Mouse (Mus musculus) CH12F3 (cell line): ENCODE data around the gene Fgfr4.

Experiments used
- in situ Hi-C: fragments of 300-500 bp; cut with MboI; formaldehyde crosslinking; loops from 2 replicates; pipeline ENCODE4 v1.14.3; 2020; ENCODE audit warnings: low sequenced_read_pairs

Fgfr4 gene

DNA sequence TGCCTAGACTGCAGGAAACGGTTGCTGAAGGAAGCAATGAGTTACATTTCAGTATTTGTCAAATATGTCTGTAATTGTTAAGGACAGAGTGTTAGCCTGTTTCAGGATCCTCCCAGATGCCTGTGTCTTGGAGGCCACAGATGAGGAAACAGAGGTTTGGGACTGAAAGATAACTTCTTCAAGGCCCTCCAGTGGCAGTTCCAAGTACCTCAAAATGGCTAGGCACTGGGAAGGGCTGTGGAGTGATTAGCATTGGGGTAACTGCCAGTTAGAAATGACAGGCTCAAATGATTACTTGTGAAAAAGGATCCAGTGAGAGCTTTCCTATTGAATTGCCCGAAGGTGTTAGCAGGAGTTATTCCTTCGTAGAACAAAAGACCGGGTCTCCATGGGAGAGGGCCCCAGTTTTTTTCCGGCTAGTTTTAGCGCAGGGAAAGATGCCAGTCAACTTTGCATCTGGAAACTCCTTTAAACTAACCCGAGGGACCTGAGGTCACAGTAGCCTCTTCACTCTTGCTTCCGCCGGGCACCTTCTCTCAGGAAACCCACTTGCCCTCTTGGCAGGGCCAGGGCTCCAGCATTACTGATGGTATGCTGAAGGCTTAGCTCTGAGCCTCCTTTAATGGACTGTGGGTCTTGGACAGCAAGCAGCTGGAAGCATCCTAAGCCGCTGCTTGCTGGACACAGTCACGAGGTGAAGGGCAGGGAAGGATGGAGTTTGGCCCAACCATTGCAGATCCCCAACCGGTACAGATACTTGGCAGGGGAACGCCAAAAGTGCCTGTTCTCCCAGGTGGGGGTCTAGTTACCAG lies 56.6 kb downstream of the Fgfr4 start:
- in situ Hi-C loops = no loop called here

GRCm38 (mm10) chr13:55209649-55210192 lies 57.3 kb downstream of the Fgfr4 start, which contains the start of gene Nsd1:
Gene Nsd1 (plus strand): TSS chr13:55209782.
- in situ Hi-C loops = no loop called here

- in situ Hi-C loops = no loop called here
Observed at GRCm38 (mm10) chr13:55210193-55210970, 57.9 kb downstream of the Fgfr4 start.

DNA sequence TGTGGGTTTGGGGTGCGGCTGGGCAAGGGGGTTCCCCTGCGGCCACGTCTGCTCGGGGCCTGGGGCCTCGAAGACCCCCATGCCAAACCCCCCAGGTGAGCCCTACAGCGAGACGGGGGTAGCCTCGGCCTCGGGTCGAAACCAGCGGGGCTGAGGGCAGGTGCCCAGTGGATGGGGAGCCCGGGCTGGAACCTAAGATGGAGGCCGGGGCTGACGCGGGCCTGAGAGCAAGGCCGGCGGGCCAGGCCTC lies 58.5 kb downstream of the Fgfr4 start:
- in situ Hi-C loops = no loop called here

- in situ Hi-C loops = no loop called here
Observed at GRCm38 (mm10) chr13:55211221-55212010, 59.0 kb downstream of the Fgfr4 start.

- in situ Hi-C loops = no loop called here
Observed at GRCm38 (mm10) chr13:55212011-55212360, 59.5 kb downstream of the Fgfr4 start.

GRCm38 (mm10) chr13:55212361-55213137 lies 60.1 kb downstream of the Fgfr4 start:
- in situ Hi-C loops = no loop called here

- in situ Hi-C loops = no loop called here
Observed at GRCm38 (mm10) chr13:55213138-55213806, 60.8 kb downstream of the Fgfr4 start.
